Comparison of ENCODE assay signal across 18 mouse cellular contexts in genomic region chr2:180731984-180732383, GRCm38 (mm10). TPM values are rescaled to one million over a fixed set of nuclear protein-coding genes. Genes with fewer than 3 reads are reported as not detected.
DNase-seq lines count a peak whose midpoint lies in the region; ATAC-seq lines count a peak whose summit lies in the region.
"Had no signal": no experiment of that assay in that cellular context is flagged by ENCODE, and none has a peak within 500 bp of the region (broad histone marks: within the 10 kb centered on the region; RNA-seq: fewer than 3 reads in every experiment).

No protein-coding gene starts in this region.

- H3K27me3 ChIP-seq in lung, embryonic 15.5 days, result no peaks in the 10 kb centered on the region
- H3K27me3 ChIP-seq in liver, embryonic 13.5 days, result no peaks in the 10 kb centered on the region
- no peaks in the 10 kb centered on the region for H3K27me3 ChIP-seq in stomach, embryonic 16.5 days (ENCODE audit: control insufficient read depth, insufficient read depth, low read length)
- H3K27me3 ChIP-seq in hindbrain, embryonic 11.5 days (ENCODE audit: control insufficient read depth, insufficient read depth, low read length), result no peaks in the 10 kb centered on the region
- H3K27me3 ChIP-seq: embryonic facial prominence, embryonic 15.5 days had no signal

- WGBS in lung, embryonic 15.5 days, result 48% methylated on average over 6 of the region's 6 CpGs
- WGBS in liver, embryonic 13.5 days (ENCODE audit: insufficient replicate concordance), result 39% methylated on average over 6 of the region's 6 CpGs
- WGBS in stomach, embryonic 16.5 days, result 41% methylated on average over 6 of the region's 6 CpGs
- WGBS in hindbrain, embryonic 11.5 days, result 63% methylated on average over 6 of the region's 6 CpGs

- H3K27ac ChIP-seq in lung, embryonic 15.5 days, result peak overlapping the region; percentile 11; the same call in 1 of the 2 replicates
- H3K27ac ChIP-seq in liver, embryonic 13.5 days, result no peak overlapping the region
- H3K27ac ChIP-seq in stomach, embryonic 16.5 days (ENCODE audit: low read length), result no peak overlapping the region
- H3K27ac ChIP-seq in hindbrain, embryonic 11.5 days (ENCODE audit: low read depth, low read length), result no peak overlapping the region
- H3K27ac ChIP-seq: embryonic facial prominence, embryonic 15.5 days had no signal

- DNase-seq in lung, postnatal 14 days, result no peak
- peak; percentile 89 for DNase-seq in R1 (ENCODE audit: low read depth, low spot score)
- DNase-seq in liver, embryonic 13.5 days, result no peak
- no peak for DNase-seq in hindbrain, embryonic 11.5 days (ENCODE audit: low spot score)
- DNase-seq in adrenal gland, postnatal 10 days, result no peak
- DNase-seq in lung, adult 18-20 months, result no peak
- DNase-seq: cerebellum, postnatal 25 days; kidney, postnatal 4 days; left cerebral cortex, postnatal 4 days; lung, postnatal 36 days; right cerebral cortex, postnatal 4 days had no signal

- no peaks in the 10 kb centered on the region for H3K36me3 ChIP-seq in lung, embryonic 15.5 days
- H3K36me3 ChIP-seq in liver, embryonic 13.5 days, result no peaks in the 10 kb centered on the region
- H3K36me3 ChIP-seq in stomach, embryonic 16.5 days (ENCODE audit: control insufficient read depth, insufficient read depth, low read length), result no peaks in the 10 kb centered on the region
- H3K36me3 ChIP-seq in hindbrain, embryonic 11.5 days (ENCODE audit: control insufficient read depth, insufficient read depth, low read length), result no peaks in the 10 kb centered on the region
- H3K36me3 ChIP-seq: embryonic facial prominence, embryonic 15.5 days had no signal

- H3K4me1 ChIP-seq in lung, embryonic 15.5 days, result 0 out of 2 replicates have a peak, but pooled peaks cover under 1% of the 10 kb centered on the region
- H3K4me1 ChIP-seq in liver, embryonic 13.5 days (replicated peaks), result peaks cover 33% of the 10 kb centered on the region
- H3K4me1 ChIP-seq in stomach, embryonic 16.5 days (ENCODE audit: control insufficient read depth, insufficient read depth, low read length), result peaks cover 8% of the 10 kb centered on the region; the same call in 1 of the 2 replicates
- no peaks in the 10 kb centered on the region for H3K4me1 ChIP-seq in hindbrain, embryonic 11.5 days (replicated peaks; ENCODE audit: control insufficient read depth, insufficient read depth, low read length)
- H3K4me1 ChIP-seq: embryonic facial prominence, embryonic 15.5 days had no signal

- H3K9me3 ChIP-seq in lung, embryonic 15.5 days, result no peaks in the 10 kb centered on the region
- no peaks in the 10 kb centered on the region for H3K9me3 ChIP-seq in liver, embryonic 13.5 days (replicated peaks)
- H3K9me3 ChIP-seq in stomach, embryonic 16.5 days (replicated peaks; ENCODE audit: control insufficient read depth, low read length), result no peaks in the 10 kb centered on the region
- H3K9me3 ChIP-seq in hindbrain, embryonic 11.5 days (ENCODE audit: control insufficient read depth, low read length), result no peaks in the 10 kb centered on the region
- H3K9me3 ChIP-seq: embryonic facial prominence, embryonic 15.5 days had no signal

- no peak for ATAC-seq in lung, embryonic 15.5 days (ENCODE audit: borderline replicate concordance, extremely low read depth, low FRiP score, low TSS enrichment)
- peak; percentile 54 for ATAC-seq in liver, embryonic 13.5 days (ENCODE audit: low read depth)
- peak; percentile 69; the same call in 1 of the 2 replicates for ATAC-seq in stomach, embryonic 16.5 days (ENCODE audit: insufficient read depth, low FRiP score)
- no peak for ATAC-seq in hindbrain, embryonic 11.5 days (ENCODE audit: low FRiP score)
- ATAC-seq: forebrain, embryonic 16.5 days; intestine, embryonic 16.5 days had no signal

- H3K4me3 ChIP-seq in lung, embryonic 15.5 days, result no peak overlapping the region
- H3K4me3 ChIP-seq in liver, embryonic 13.5 days (replicated peaks), result no peak overlapping the region
- H3K4me3 ChIP-seq in stomach, embryonic 16.5 days (replicated peaks; ENCODE audit: low read length), result no peak overlapping the region
- no peak overlapping the region for H3K4me3 ChIP-seq in hindbrain, embryonic 11.5 days (ENCODE audit: low read depth, low read length)
- H3K4me3 ChIP-seq: embryonic facial prominence, embryonic 15.5 days had no signal

- no peak overlapping the region for H3K9ac ChIP-seq in lung, embryonic 15.5 days
- no peak overlapping the region for H3K9ac ChIP-seq in liver, embryonic 13.5 days
- H3K9ac ChIP-seq in stomach, embryonic 16.5 days (ENCODE audit: low read length), result no peak overlapping the region
- H3K9ac ChIP-seq in hindbrain, embryonic 11.5 days (ENCODE audit: low read depth, low read length), result no peak overlapping the region
- H3K9ac ChIP-seq: embryonic facial prominence, embryonic 15.5 days had no signal

- no peak overlapping the region for H3K4me2 ChIP-seq in lung, embryonic 15.5 days
- H3K4me2 ChIP-seq in liver, embryonic 13.5 days, result no peak overlapping the region
- no peak overlapping the region for H3K4me2 ChIP-seq in stomach, embryonic 16.5 days (ENCODE audit: low read depth, low read length)
- H3K4me2 ChIP-seq in hindbrain, embryonic 11.5 days (replicated peaks; ENCODE audit: low read depth, low read length), result no peak overlapping the region
- H3K4me2 ChIP-seq: embryonic facial prominence, embryonic 15.5 days had no signal

RNA-seq across cellular contexts. Expression of gene Slc17a9, which starts 6.9 kb away (rescaled TPM):
- polyA plus RNA-seq in lung, embryonic 15.5 days (2015; fragmentation: Nextera tagmentation; extraction: Ambion mirVana), result 0.72 and 1.9 TPM in 2 replicates
- 4.8 and 5.5 TPM in 2 replicates for polyA plus RNA-seq in liver, embryonic 13.5 days (2015; fragmentation: Nextera tagmentation; extraction: Ambion mirVana)
- 4.9 and 5.1 TPM in 2 replicates for polyA plus RNA-seq in stomach, embryonic 16.5 days (2015; fragmentation: Nextera tagmentation; extraction: Ambion mirVana)
- polyA plus RNA-seq in hindbrain, embryonic 11.5 days (2014; fragmentation: Nextera tagmentation; extraction: Ambion mirVana), result 0.14 and 0.45 TPM in 2 replicates
- total RNA-seq in adrenal gland, postnatal 10 days (2021), result 1 to 10 TPM; 1.6 to 2.2 TPM

RNA-seq across cellular contexts. Expression of gene Gid8, which starts 22.1 kb away (rescaled TPM):
- polyA plus RNA-seq in lung, embryonic 15.5 days (2015; fragmentation: Nextera tagmentation; extraction: Ambion mirVana), result 55.0 and 56.0 TPM in 2 replicates
- 116 and 126 TPM in 2 replicates for polyA plus RNA-seq in liver, embryonic 13.5 days (2015; fragmentation: Nextera tagmentation; extraction: Ambion mirVana)
- 60.7 and 65.8 TPM in 2 replicates for polyA plus RNA-seq in stomach, embryonic 16.5 days (2015; fragmentation: Nextera tagmentation; extraction: Ambion mirVana)
- 59.6 and 70.0 TPM in 2 replicates for polyA plus RNA-seq in hindbrain, embryonic 11.5 days (2014; fragmentation: Nextera tagmentation; extraction: Ambion mirVana)
- 10 to 100 TPM; 61.8 to 71.6 TPM for total RNA-seq in adrenal gland, postnatal 10 days (2021)

RNA-seq across cellular contexts. Expression of gene Dido1, which starts 22.2 kb away (rescaled TPM):
- polyA plus RNA-seq in lung, embryonic 15.5 days (2015; fragmentation: Nextera tagmentation; extraction: Ambion mirVana), result 29.3 and 31.7 TPM in 2 replicates
- polyA plus RNA-seq in liver, embryonic 13.5 days (2015; fragmentation: Nextera tagmentation; extraction: Ambion mirVana), result 10.1 and 12.7 TPM in 2 replicates
- polyA plus RNA-seq in stomach, embryonic 16.5 days (2015; fragmentation: Nextera tagmentation; extraction: Ambion mirVana), result 23.9 and 26.7 TPM in 2 replicates
- 29.5 and 39.7 TPM in 2 replicates for polyA plus RNA-seq in hindbrain, embryonic 11.5 days (2014; fragmentation: Nextera tagmentation; extraction: Ambion mirVana)
- total RNA-seq in adrenal gland, postnatal 10 days (2021), result 10 to 100 TPM; 41.1 to 55.9 TPM

RNA-seq across cellular contexts. Expression of gene Bhlhe23, which starts 44.7 kb away (rescaled TPM):
- polyA plus RNA-seq in lung, embryonic 15.5 days (2015; fragmentation: Nextera tagmentation; extraction: Ambion mirVana), result not detected in 2 replicates
- not detected in 2 replicates for polyA plus RNA-seq in liver, embryonic 13.5 days (2015; fragmentation: Nextera tagmentation; extraction: Ambion mirVana)
- not detected in 2 replicates for polyA plus RNA-seq in stomach, embryonic 16.5 days (2015; fragmentation: Nextera tagmentation; extraction: Ambion mirVana)
- 3.0 and 3.7 TPM in 2 replicates for polyA plus RNA-seq in hindbrain, embryonic 11.5 days (2014; fragmentation: Nextera tagmentation; extraction: Ambion mirVana)
- not detected for total RNA-seq in adrenal gland, postnatal 10 days (2021)
- total RNA-seq: heart, postnatal 25 days; left cerebral cortex, postnatal 4 days had no signal
- polyA plus RNA-seq: embryonic facial prominence, embryonic 15.5 days; gonadal fat pad, adult 2 months; intestine, embryonic 16.5 days had no signal

Comparison
In these comparisons a context has a peak if more than half of its experiments do, and no peak if none do; other contexts are left out.
1. ATAC-seq: peak in liver, embryonic 13.5 days (single experiment) and stomach, embryonic 16.5 days (single experiment); none in lung, embryonic 15.5 days (single experiment) and hindbrain, embryonic 11.5 days (single experiment).